Mouse (Mus musculus): Measurements from ENCODE around the gene Mrto4. TPM values are rescaled to one million over a fixed set of nuclear protein-coding genes. Genes with fewer than 3 reads are reported as not detected.

Mrto4 gene
- polyA plus RNA-seq, 1 experiment from 2014 or later = 259 TPM

GRCm38 (mm10) chr4:139380775-139381451 lies 28.5 kb upstream of the Mrto4 start:
- Histone ChIP-seq H3K9me3 (ENCODE audit: control insufficient read depth, low read length) (no peaks in the 10 kb centered on the region), H3K4me1 (replicated peaks; ENCODE audit: control insufficient read depth, insufficient read depth, low read length) (peaks cover 14% of the 10 kb centered on the region; the same call in 1 of the 2 replicates), H3K4me3 (ENCODE audit: low read depth, low read length) (peak overlapping the region; percentile 71), H3K27me3 (replicated peaks; ENCODE audit: control insufficient read depth, insufficient read depth, low read length) (no peaks in the 10 kb centered on the region), H3K4me2 (peak overlapping the region; percentile 62), H3K9ac (ENCODE audit: low read depth, low read length) (peak overlapping the region; percentile 67), H3K36me3 (ENCODE audit: control insufficient read depth, insufficient read depth, low read length) (peaks cover 4% of the 10 kb centered on the region; the same call in 1 of the 2 replicates), H3K27ac (ENCODE audit: low read depth, low read length) (peak overlapping the region; percentile 63)
- DNase-seq (ENCODE audit: low spot score) (no peak), ATAC-seq (replicated peaks; ENCODE audit: low FRiP score) (peak; percentile 67)
- 2% methylated on average over 42 of the region's 44 CpGs for WGBS

- Histone ChIP-seq H3K36me3 (ENCODE audit: control insufficient read depth, insufficient read depth, low read length) (peaks cover 11% of the 10 kb centered on the region), H3K4me2 (peak overlapping the region; percentile 79), H3K9me3 (ENCODE audit: control insufficient read depth, low read length) (no peaks in the 10 kb centered on the region), H3K27me3 (replicated peaks; ENCODE audit: control insufficient read depth, insufficient read depth, low read length) (no peaks in the 10 kb centered on the region), H3K4me1 (replicated peaks; ENCODE audit: control insufficient read depth, insufficient read depth, low read length) (peaks cover 13% of the 10 kb centered on the region; the same call in 1 of the 2 replicates), H3K9ac (ENCODE audit: low read depth, low read length) (peak overlapping the region; percentile 75), H3K27ac (ENCODE audit: low read depth, low read length) (peak overlapping the region; percentile 63), H3K4me3 (ENCODE audit: low read depth, low read length) (peak overlapping the region; percentile 71)
- DNase-seq (ENCODE audit: low spot score) (peak; percentile 99), ATAC-seq (replicated peaks; ENCODE audit: low FRiP score) (peak; percentile 92)
- under 1% methylated on average over 54 of the region's 54 CpGs for WGBS
These were observed 27.9 kb upstream of the Mrto4 start for GRCm38 (mm10) chr4:139380207-139380748.

GRCm38 (mm10) chr4:139379719-139380118 lies 27.3 kb upstream of the Mrto4 start:
- Histone ChIP-seq H3K27me3 (replicated peaks; ENCODE audit: control insufficient read depth, insufficient read depth, low read length) (no peaks in the 10 kb centered on the region), H3K36me3 (ENCODE audit: control insufficient read depth, insufficient read depth, low read length) (peaks cover 15% of the 10 kb centered on the region), H3K27ac (ENCODE audit: low read depth, low read length) (peak overlapping the region; percentile 38; the same call in 1 of the 2 replicates), H3K4me1 (replicated peaks; ENCODE audit: control insufficient read depth, insufficient read depth, low read length) (peaks cover 13% of the 10 kb centered on the region; the same call in 1 of the 2 replicates), H3K4me3 (ENCODE audit: low read depth, low read length) (peak overlapping the region; percentile 71), H3K4me2 (peak overlapping the region; percentile 79), H3K9ac (ENCODE audit: low read depth, low read length) (peak overlapping the region; percentile 75), H3K9me3 (ENCODE audit: control insufficient read depth, low read length) (no peaks in the 10 kb centered on the region)
- 9% methylated on average over 8 of the region's 8 CpGs for WGBS
- DNase-seq (ENCODE audit: low spot score) = no peak
- no peak for ATAC-seq (replicated peaks; ENCODE audit: low FRiP score)

GRCm38 (mm10) chr4:139373531-139373930 lies 21.2 kb upstream of the Mrto4 start:
- WGBS = 92% methylated on average over 10 of the region's 10 CpGs

GRCm38 (mm10) chr4:139373130-139373529 lies 20.8 kb upstream of the Mrto4 start:
- H3K36me3 ChIP-seq (ENCODE audit: control insufficient read depth, insufficient read depth, low read length) = peaks cover 53% of the 10 kb centered on the region
- no peak for ATAC-seq (replicated peaks; ENCODE audit: low FRiP score)

More at GRCm38 (mm10) chr4:139373531-139373930, 21.2 kb upstream of the Mrto4 start:
- peak overlapping the region; percentile 38; the same call in 1 of the 2 replicates for H3K27ac ChIP-seq (ENCODE audit: low read depth, low read length)
- no peaks in the 10 kb centered on the region for H3K27me3 ChIP-seq (replicated peaks; ENCODE audit: control insufficient read depth, insufficient read depth, low read length)
- H3K4me2 ChIP-seq = no peak overlapping the region
- H3K9ac ChIP-seq (ENCODE audit: low read depth, low read length) = no peak overlapping the region
- H3K4me1 ChIP-seq (replicated peaks; ENCODE audit: control insufficient read depth, insufficient read depth, low read length) = no peaks in the 10 kb centered on the region
- H3K36me3 ChIP-seq (ENCODE audit: control insufficient read depth, insufficient read depth, low read length) = peaks cover 49% of the 10 kb centered on the region
- ATAC-seq (replicated peaks; ENCODE audit: low FRiP score) = no peak
- H3K4me3 ChIP-seq (ENCODE audit: low read depth, low read length) = no peak overlapping the region
- no peaks in the 10 kb centered on the region for H3K9me3 ChIP-seq (ENCODE audit: control insufficient read depth, low read length)
- DNase-seq (ENCODE audit: low spot score) = no peak

GRCm38 (mm10) chr4:139368038-139368437 lies 15.7 kb upstream of the Mrto4 start:
- no peak overlapping the region for H3K9ac ChIP-seq (ENCODE audit: low read depth, low read length)
- WGBS = 93% methylated on average over 5 of the region's 5 CpGs
- H3K27ac ChIP-seq (ENCODE audit: low read depth, low read length) = no peak overlapping the region
- no peaks in the 10 kb centered on the region for H3K27me3 ChIP-seq (replicated peaks; ENCODE audit: control insufficient read depth, insufficient read depth, low read length)
- H3K4me1 ChIP-seq (replicated peaks; ENCODE audit: control insufficient read depth, insufficient read depth, low read length) = no peaks in the 10 kb centered on the region
- no peak overlapping the region for H3K4me3 ChIP-seq (ENCODE audit: low read depth, low read length)
- H3K4me2 ChIP-seq = no peak overlapping the region
- DNase-seq (ENCODE audit: low spot score) = no peak
- H3K36me3 ChIP-seq (ENCODE audit: control insufficient read depth, insufficient read depth, low read length) = peaks cover 71% of the 10 kb centered on the region
- H3K9me3 ChIP-seq (ENCODE audit: control insufficient read depth, low read length) = no peaks in the 10 kb centered on the region
- ATAC-seq (replicated peaks; ENCODE audit: low FRiP score) = no peak

More at GRCm38 (mm10) chr4:139373130-139373529, 20.8 kb upstream of the Mrto4 start:
- Histone ChIP-seq H3K4me1 (replicated peaks; ENCODE audit: control insufficient read depth, insufficient read depth, low read length) (no peaks in the 10 kb centered on the region), H3K9me3 (ENCODE audit: control insufficient read depth, low read length) (no peaks in the 10 kb centered on the region), H3K27me3 (replicated peaks; ENCODE audit: control insufficient read depth, insufficient read depth, low read length) (no peaks in the 10 kb centered on the region), H3K27ac (ENCODE audit: low read depth, low read length) (peak overlapping the region; percentile 38), H3K4me2 (no peak overlapping the region), H3K9ac (ENCODE audit: low read depth, low read length) (no peak overlapping the region), H3K4me3 (ENCODE audit: low read depth, low read length) (no peak overlapping the region)
- no peak for DNase-seq (ENCODE audit: low spot score)
- 97% methylated on average over 4 of the region's 4 CpGs for WGBS

GRCm38 (mm10) chr4:139367336-139367735 lies 15.0 kb upstream of the Mrto4 start:
- H3K9ac ChIP-seq (ENCODE audit: low read depth, low read length) = no peak overlapping the region
- ATAC-seq (replicated peaks; ENCODE audit: low FRiP score) = no peak
- DNase-seq (ENCODE audit: low spot score) = no peak
- H3K36me3 ChIP-seq (ENCODE audit: control insufficient read depth, insufficient read depth, low read length) = peaks cover 73% of the 10 kb centered on the region
- no peak overlapping the region for H3K4me2 ChIP-seq
- H3K4me3 ChIP-seq (ENCODE audit: low read depth, low read length) = no peak overlapping the region
- no peaks in the 10 kb centered on the region for H3K9me3 ChIP-seq (ENCODE audit: control insufficient read depth, low read length)
- H3K27ac ChIP-seq (ENCODE audit: low read depth, low read length) = no peak overlapping the region
- 89% methylated on average over 3 of the region's 3 CpGs for WGBS
- no peaks in the 10 kb centered on the region for H3K4me1 ChIP-seq (replicated peaks; ENCODE audit: control insufficient read depth, insufficient read depth, low read length)
- no peaks in the 10 kb centered on the region for H3K27me3 ChIP-seq (replicated peaks; ENCODE audit: control insufficient read depth, insufficient read depth, low read length)

GRCm38 (mm10) chr4:139360761-139361548 lies 8.6 kb upstream of the Mrto4 start:
- WGBS = 57% methylated on average over 11 of the region's 11 CpGs
- Histone ChIP-seq H3K27me3 (replicated peaks; ENCODE audit: control insufficient read depth, insufficient read depth, low read length) (no peaks in the 10 kb centered on the region), H3K27ac (ENCODE audit: low read depth, low read length) (peak overlapping the region; percentile 86), H3K4me3 (ENCODE audit: low read depth, low read length) (peak overlapping the region; percentile 23), H3K4me2 (peak overlapping the region; percentile 53), H3K9ac (ENCODE audit: low read depth, low read length) (peak overlapping the region; percentile 45; the same call in 1 of the 2 replicates), H3K36me3 (ENCODE audit: control insufficient read depth, insufficient read depth, low read length) (peaks cover 65% of the 10 kb centered on the region), H3K9me3 (ENCODE audit: control insufficient read depth, low read length) (no peaks in the 10 kb centered on the region), H3K4me1 (replicated peaks; ENCODE audit: control insufficient read depth, insufficient read depth, low read length) (peaks cover 20% of the 10 kb centered on the region)
- DNase-seq (ENCODE audit: low spot score) (no peak), ATAC-seq (replicated peaks; ENCODE audit: low FRiP score) (peak; percentile 98)

Data from liver, embryonic 11.5 days (tissue).